Mouse (Mus musculus) heart, embryonic 13.5 days (tissue): ENCODE measurements around the gene Prkacb. TPM values are rescaled to one million over a fixed set of nuclear protein-coding genes. Genes with fewer than 3 reads are reported as not detected.

Experiments used
- ATAC-seq: fragments of 200-750 bp; cut with Nextera tagmentation; 2 replicates; pipeline ENCODE4 v1.8.0; 2017; ENCODE audit warnings: moderate TSS enrichment; ENCODE audit not compliant: insufficient number of reproducible peaks, low FRiP score, low TSS enrichment; ENCODE audit errors: extremely low read depth
- H3K27ac ChIP-seq: fragments of 300-500 bp; sonication (generic); replicated peaks from 2 replicates; pipeline ENCODE4 v1.5.1; 2015; ENCODE audit warnings: moderate library complexity, mild to moderate bottlenecking, inconsistent platforms
- H3K27me3 ChIP-seq: fragments of 300-500 bp; sonication (generic); replicated peaks from 2 replicates; pipeline ENCODE4 v1.6.1; 2015; ENCODE audit warnings: mild to moderate bottlenecking, inconsistent platforms
- H3K36me3 ChIP-seq: fragments of 300-500 bp; sonication (generic); 2 replicates; pipeline ENCODE4 v1.6.1; 2015; ENCODE audit warnings: mild to moderate bottlenecking, inconsistent platforms
- H3K4me1 ChIP-seq: fragments of 300-500 bp; sonication (generic); 2 replicates; pipeline ENCODE4 v1.6.1; 2015; ENCODE audit warnings: inconsistent platforms
- H3K4me2 ChIP-seq: fragments of 300-500 bp; sonication (generic); 2 replicates; pipeline ENCODE4 v1.6.1; 2015; ENCODE audit warnings: inconsistent platforms, mild to moderate bottlenecking, moderate library complexity
- H3K4me3 ChIP-seq: fragments of 300-500 bp; sonication (generic); 2 replicates; pipeline ENCODE4 v1.5.1; 2015; ENCODE audit warnings: moderate library complexity, mild to moderate bottlenecking, inconsistent platforms
- H3K9ac ChIP-seq: fragments of 300-500 bp; sonication (generic); 2 replicates; pipeline ENCODE4 v1.6.1; 2015; ENCODE audit warnings: inconsistent platforms, mild to moderate bottlenecking, moderate library complexity
- H3K9me3 ChIP-seq: fragments of 300-500 bp; sonication (generic); 2 replicates; pipeline ENCODE4 v1.6.1; 2016; ENCODE audit warnings: inconsistent platforms
- WGBS: fragments of 180-500 bp; shearing (Covaris S2); methylation state at CpG from one replicate; pipeline ENCODE4 v1.1.7; 2015; ENCODE audit warnings: mixed read lengths; 5-methylcytosine and 5-hydroxymethylcytosine counted together
- polyA plus RNA-seq: library from polyadenylated mRNA; unstranded; fragments of >200 nt; fragmentation: Nextera tagmentation; extraction: Ambion mirVana; gene quantifications from 2 replicates; pipeline ENCODE4 v1.2.1, GENCODE M21; 2015

The Prkacb gene
- polyA plus RNA-seq, 1 experiment from 2014 or later = 45.2 TPM

DNA sequence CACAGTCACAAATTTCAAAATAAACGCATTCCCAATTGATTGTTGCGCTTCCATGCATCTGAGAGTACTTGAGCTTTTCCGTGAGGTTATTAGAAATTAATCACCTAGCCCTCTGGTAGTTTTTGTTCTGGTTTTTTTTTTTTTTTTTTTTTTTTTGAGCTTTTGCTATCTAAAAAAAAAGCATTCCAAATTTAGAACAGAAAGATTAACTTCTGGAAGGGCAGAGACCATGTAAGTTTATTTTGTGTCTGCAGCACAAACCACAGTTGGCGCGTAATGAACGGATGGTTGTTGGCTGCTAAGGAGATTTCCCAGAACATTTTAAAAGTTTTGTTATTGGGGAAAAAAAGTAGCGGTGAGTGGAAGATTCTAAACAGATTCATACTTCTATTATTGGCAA is 834 bp upstream of the Prkacb start:
- peak overlapping the region; percentile 99 for H3K4me3 ChIP-seq
- H3K4me1 ChIP-seq = peaks cover 21% of the 10 kb centered on the region
- H3K27me3 ChIP-seq = no peaks in the 10 kb centered on the region
- 52% methylated on average over 7 of the region's 7 CpGs for WGBS
- H3K9me3 ChIP-seq = no peaks in the 10 kb centered on the region
- peaks cover 4% of the 10 kb centered on the region for H3K36me3 ChIP-seq
- H3K27ac ChIP-seq = peak overlapping the region; percentile 92; the same call in 1 of the 2 replicates
- no peak for ATAC-seq
- H3K4me2 ChIP-seq = peak overlapping the region; percentile 89
- peak overlapping the region; percentile 97 for H3K9ac ChIP-seq

- Histone ChIP-seq H3K27ac (peak overlapping the region; percentile 92), H3K9ac (peak overlapping the region; percentile 97), H3K36me3 (peaks cover 4% of the 10 kb centered on the region), H3K4me1 (peaks cover 21% of the 10 kb centered on the region), H3K4me3 (peak overlapping the region; percentile 99), H3K27me3 (no peaks in the 10 kb centered on the region), H3K4me2 (peak overlapping the region; percentile 89), H3K9me3 (no peaks in the 10 kb centered on the region)
- WGBS = under 1% methylated on average over 56 of the region's 60 CpGs
- ATAC-seq = peak; percentile 51; the same call in 1 of the 2 replicates
These were observed 530 bp downstream of the Prkacb start for GRCm38 (mm10) chr3:146812041-146812878.

DNA sequence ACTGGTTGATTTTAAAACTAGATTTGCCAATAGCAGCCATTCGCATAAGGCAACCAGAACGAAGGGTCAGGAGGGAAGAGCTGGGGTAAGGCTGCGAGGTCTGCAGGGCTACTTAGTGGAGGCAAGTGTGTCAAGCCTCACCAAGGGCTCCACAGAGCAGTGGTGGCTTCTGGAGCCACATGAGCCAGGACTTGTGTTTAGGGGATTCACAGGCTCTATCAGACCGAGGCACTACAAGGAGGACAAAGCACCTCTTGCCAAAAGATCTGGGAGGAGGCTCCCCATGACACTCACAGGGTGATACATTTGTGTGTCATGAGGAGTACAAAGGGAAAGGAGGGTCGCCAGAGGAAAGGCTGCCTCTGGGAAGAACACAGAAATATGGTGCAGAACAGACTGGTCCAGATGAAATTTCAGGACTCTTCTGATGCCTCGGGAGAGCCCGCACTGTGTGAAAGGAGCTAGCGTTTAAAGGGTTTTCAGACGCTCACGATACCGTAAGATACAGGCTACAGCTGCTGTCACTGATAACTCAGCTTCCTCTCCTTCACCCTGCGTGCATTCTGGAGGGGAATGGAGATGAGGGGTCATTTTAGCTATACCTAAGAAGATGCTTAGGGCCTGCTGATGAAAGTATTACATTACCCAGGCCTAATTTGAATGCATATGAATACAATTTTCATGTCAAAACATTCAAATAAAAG is 19.1 kb downstream of the Prkacb start:
- Histone ChIP-seq H3K27me3 (no peaks in the 10 kb centered on the region), H3K27ac (no peak overlapping the region), H3K9me3 (no peaks in the 10 kb centered on the region), H3K4me2 (no peak overlapping the region), H3K36me3 (peaks cover 14% of the 10 kb centered on the region), H3K4me1 (no peaks in the 10 kb centered on the region), H3K9ac (no peak overlapping the region), H3K4me3 (no peak overlapping the region)
- ATAC-seq = no peak
- WGBS = 62% methylated on average over 12 of the region's 12 CpGs

DNA sequence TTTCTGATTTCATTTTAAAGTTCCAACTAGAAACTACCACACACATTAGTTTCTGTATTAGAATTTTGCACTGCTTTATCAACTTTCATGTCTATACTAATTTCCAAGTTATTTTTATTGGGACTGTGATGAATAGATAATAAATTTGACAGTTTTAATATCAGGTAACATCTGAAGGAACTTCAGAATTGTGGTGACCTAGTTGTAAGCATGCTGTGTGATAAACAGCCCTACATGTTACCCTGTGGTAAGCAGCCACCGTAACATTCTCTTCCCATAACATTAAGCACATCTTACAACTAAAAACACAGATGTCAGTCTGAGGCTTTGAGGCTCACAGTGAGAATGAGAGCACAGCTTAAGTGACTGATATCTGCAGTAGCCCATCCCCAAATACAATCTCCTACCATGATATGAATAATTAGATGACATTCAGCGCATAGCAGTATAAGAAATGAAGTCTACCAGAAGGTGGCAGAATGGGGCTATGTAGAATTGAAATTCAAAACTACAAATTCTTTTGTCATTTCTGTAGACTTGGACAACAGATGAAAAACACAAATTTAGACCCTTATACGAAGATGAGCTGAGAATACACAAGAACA is 20.5 kb downstream of the Prkacb start:
- WGBS = 77% methylated on average over 3 of the region's 3 CpGs
- ATAC-seq = no peak

GRCm38 (mm10) chr3:146784233-146784632 is 28.6 kb downstream of the Prkacb start:
- Histone ChIP-seq H3K4me2 (no peak overlapping the region), H3K9ac (no peak overlapping the region), H3K9me3 (no peaks in the 10 kb centered on the region), H3K4me1 (peaks cover 17% of the 10 kb centered on the region), H3K4me3 (no peak overlapping the region), H3K27ac (no peak overlapping the region), H3K27me3 (no peaks in the 10 kb centered on the region), H3K36me3 (no peaks in the 10 kb centered on the region)
- ATAC-seq = no peak
- WGBS = 72% methylated on average over 3 of the region's 3 CpGs

More for the DNA sequence above, 20.5 kb downstream of the Prkacb start:
- H3K27me3 ChIP-seq = no peaks in the 10 kb centered on the region
- no peak overlapping the region for H3K27ac ChIP-seq
- no peak overlapping the region for H3K9ac ChIP-seq
- no peak overlapping the region for H3K4me2 ChIP-seq
- H3K4me3 ChIP-seq = no peak overlapping the region
- H3K9me3 ChIP-seq = no peaks in the 10 kb centered on the region
- H3K36me3 ChIP-seq = peaks cover 12% of the 10 kb centered on the region
- no peaks in the 10 kb centered on the region for H3K4me1 ChIP-seq

DNA sequence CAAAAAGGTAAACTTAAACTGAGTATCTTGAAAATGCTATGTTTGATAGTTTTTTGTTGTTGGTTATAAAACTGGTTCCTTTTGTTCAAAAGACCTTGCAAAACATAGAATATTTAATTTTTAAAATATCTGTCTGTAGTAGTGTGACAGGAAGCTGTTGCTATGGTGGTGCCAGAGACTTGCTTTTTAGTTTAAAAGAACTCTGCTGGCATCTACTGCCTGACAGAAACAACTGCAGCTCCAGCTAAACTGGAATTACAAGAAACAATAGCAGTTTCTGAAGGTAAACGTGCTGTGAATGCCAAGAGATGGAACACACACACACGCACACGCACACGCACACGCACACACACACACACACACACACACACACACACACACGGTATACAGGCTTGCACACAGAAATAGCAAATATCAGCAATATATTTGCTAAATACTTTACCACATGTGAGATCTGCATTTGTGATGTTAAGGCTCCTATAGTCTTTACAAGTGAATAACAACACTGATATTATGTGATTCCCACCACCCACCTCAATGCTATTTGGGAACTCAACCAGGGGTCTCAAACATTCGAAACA is 29.1 kb downstream of the Prkacb start:
- peaks cover 21% of the 10 kb centered on the region for H3K4me1 ChIP-seq
- H3K9me3 ChIP-seq = no peaks in the 10 kb centered on the region
- no peaks in the 10 kb centered on the region for H3K27me3 ChIP-seq
- no peak overlapping the region for H3K27ac ChIP-seq
- H3K36me3 ChIP-seq = no peaks in the 10 kb centered on the region
- no peak overlapping the region for H3K9ac ChIP-seq
- H3K4me2 ChIP-seq = no peak overlapping the region
- 74% methylated on average over 7 of the region's 7 CpGs for WGBS
- ATAC-seq = no peak
- H3K4me3 ChIP-seq = no peak overlapping the region

DNA sequence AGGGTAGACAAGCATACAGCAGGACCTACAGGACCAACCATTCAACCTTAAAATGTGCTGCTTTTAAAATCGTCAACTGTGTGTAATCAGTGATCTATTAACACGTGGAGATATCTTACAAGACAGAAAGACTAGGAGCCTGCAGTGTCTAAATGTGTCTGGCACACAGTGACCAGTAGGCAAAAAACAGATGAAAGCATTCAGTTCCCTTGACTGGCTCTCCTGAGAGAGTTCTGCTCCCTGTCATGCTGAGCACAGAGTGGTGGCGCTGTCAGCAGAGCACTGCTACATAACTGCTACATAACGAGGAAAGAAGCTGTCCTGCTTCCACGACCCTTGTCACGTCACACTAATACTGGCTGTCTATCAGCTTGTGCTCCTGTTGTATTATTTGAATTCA is 30.2 kb downstream of the Prkacb start:
- Histone ChIP-seq H3K27ac (peak overlapping the region; percentile 40; the same call in 1 of the 2 replicates), H3K4me3 (no peak overlapping the region), H3K36me3 (no peaks in the 10 kb centered on the region), H3K27me3 (no peaks in the 10 kb centered on the region), H3K4me2 (no peak overlapping the region), H3K9me3 (no peaks in the 10 kb centered on the region), H3K9ac (peak overlapping the region; percentile 47; the same call in 1 of the 2 replicates), H3K4me1 (peaks cover 32% of the 10 kb centered on the region)
- 18% methylated on average over 6 of the region's 6 CpGs for WGBS
- ATAC-seq = no peak

DNA sequence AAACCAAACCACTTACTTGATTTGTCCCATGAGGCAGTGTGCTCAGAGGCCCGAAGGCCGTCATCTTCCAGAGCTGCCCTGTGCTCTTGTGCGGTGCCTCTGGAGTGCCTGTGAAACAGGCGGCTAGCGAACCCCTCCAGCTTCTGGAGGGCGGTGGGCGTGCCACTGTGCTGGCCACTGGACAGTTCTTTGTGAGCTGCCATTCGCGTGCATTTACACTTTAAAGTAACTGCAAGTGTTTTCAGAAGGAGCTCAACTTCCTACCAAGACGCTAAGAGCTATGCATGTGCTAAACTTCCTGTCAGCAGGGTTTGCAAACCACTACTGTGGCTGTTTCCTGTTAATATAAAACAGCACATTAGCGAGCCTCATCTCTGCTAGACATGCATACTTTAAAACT is 31.7 kb downstream of the Prkacb start:
- Histone ChIP-seq H3K9me3 (no peaks in the 10 kb centered on the region), H3K27me3 (no peaks in the 10 kb centered on the region), H3K4me1 (peaks cover 35% of the 10 kb centered on the region), H3K36me3 (no peaks in the 10 kb centered on the region), H3K4me3 (peak overlapping the region; percentile 25), H3K4me2 (peak overlapping the region; percentile 56), H3K9ac (peak overlapping the region; percentile 29), H3K27ac (peak overlapping the region; percentile 57)
- 10% methylated on average over 11 of the region's 11 CpGs for WGBS
- ATAC-seq = no peak

DNA sequence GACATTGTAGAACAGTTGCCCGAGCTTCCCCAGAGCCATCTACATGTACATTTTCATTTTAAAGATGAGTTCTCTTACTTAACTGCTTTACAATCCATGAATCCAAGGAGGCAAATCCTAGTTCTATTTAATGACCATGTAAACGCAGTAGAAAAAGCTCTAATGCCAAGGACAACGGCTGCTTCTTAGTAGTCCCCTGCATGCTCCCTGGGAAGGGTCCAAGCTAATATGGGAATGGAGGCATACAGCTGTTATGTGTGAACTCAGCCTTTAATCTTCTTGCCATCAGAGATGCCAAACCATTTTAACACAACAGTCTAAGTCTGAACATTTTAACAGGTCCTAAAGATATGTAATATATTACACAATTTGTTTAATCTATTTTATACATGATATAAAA is 32.5 kb downstream of the Prkacb start:
- 80% methylated on average over 3 of the region's 3 CpGs for WGBS
- no peak overlapping the region for H3K4me2 ChIP-seq
- H3K27ac ChIP-seq = no peak overlapping the region
- H3K27me3 ChIP-seq = no peaks in the 10 kb centered on the region
- no peak overlapping the region for H3K4me3 ChIP-seq
- H3K9me3 ChIP-seq = no peaks in the 10 kb centered on the region
- peaks cover 35% of the 10 kb centered on the region for H3K4me1 ChIP-seq
- no peak overlapping the region for H3K9ac ChIP-seq
- no peaks in the 10 kb centered on the region for H3K36me3 ChIP-seq
- no peak for ATAC-seq

- 76% methylated on average over 8 of the region's 8 CpGs for WGBS
- Histone ChIP-seq H3K27me3 (no peaks in the 10 kb centered on the region), H3K4me3 (no peak overlapping the region), H3K4me2 (no peak overlapping the region; the same call in 1 of the 2 replicates), H3K9me3 (no peaks in the 10 kb centered on the region), H3K36me3 (no peaks in the 10 kb centered on the region), H3K9ac (no peak overlapping the region), H3K27ac (no peak overlapping the region), H3K4me1 (peaks cover 35% of the 10 kb centered on the region)
- no peak for ATAC-seq
These were observed 33.9 kb downstream of the Prkacb start for GRCm38 (mm10) chr3:146778913-146779312.

DNA sequence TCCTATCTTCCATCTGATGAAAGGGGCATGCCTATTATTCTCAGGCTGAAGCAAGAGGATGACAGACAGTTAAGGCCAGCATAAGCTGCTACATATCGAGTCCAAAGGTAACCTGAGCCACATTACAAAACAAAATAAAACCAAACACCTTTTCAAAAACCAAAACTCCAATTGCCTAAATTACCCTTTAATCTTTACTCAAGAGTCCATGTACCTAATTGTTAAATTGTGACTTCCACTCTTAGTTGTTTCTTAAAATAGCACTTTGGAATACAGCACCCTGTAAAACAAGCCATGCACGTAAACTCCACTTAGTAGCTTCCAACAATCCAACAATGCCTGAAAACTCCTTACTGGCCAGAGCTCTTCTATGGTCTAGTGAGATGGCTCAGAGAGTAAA is 34.3 kb downstream of the Prkacb start:
- Histone ChIP-seq H3K4me2 (no peak overlapping the region; the same call in 1 of the 2 replicates), H3K27me3 (no peaks in the 10 kb centered on the region), H3K4me1 (peaks cover 35% of the 10 kb centered on the region), H3K36me3 (no peaks in the 10 kb centered on the region), H3K9ac (no peak overlapping the region), H3K9me3 (no peaks in the 10 kb centered on the region), H3K4me3 (no peak overlapping the region), H3K27ac (no peak overlapping the region)
- 59% methylated on average over 2 of the region's 2 CpGs for WGBS
- ATAC-seq = no peak
